In the genomic region with DNA sequence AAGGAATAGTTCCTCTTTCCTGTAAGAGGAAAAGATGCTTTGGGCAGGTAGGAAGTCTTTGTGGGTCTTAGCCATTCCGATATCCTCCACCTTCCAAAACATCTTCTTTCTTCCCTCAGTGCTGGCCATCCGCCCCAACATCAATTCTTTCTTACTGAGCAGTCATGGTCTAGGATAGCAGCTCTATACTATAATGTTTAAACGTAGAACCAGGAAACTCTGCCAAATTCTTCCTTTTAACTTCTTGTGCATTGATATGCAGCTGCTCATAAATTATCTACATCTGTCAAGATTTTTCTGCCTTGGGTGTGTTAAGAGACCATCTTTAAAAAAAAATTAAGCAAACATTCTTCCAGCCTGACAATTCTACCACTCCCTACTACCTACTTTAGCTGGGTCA, we compare ENCODE assay signal across 32 mouse cellular contexts. TPM values are rescaled to one million over a fixed set of nuclear protein-coding genes. Genes with fewer than 3 reads are reported as not detected.
"Had no signal": no experiment of that assay in that cellular context is flagged by ENCODE, and none has a peak within 500 bp of the region (broad histone marks: within the 10 kb centered on the region; RNA-seq: fewer than 3 reads in every experiment).

No protein-coding gene starts in this region.

- H3K4me2 ChIP-seq: heart, embryonic 12.5 days; hindbrain, embryonic 12.5 days; hindbrain, embryonic 14.5 days; intestine, embryonic 15.5 days; kidney, embryonic 15.5 days; limb, embryonic 12.5 days; limb, embryonic 15.5 days; liver, embryonic 12.5 days had no signal

- H3K9ac ChIP-seq: heart, embryonic 12.5 days; hindbrain, embryonic 12.5 days; hindbrain, embryonic 14.5 days; intestine, embryonic 15.5 days; kidney, embryonic 15.5 days; limb, embryonic 12.5 days; limb, embryonic 15.5 days; liver, embryonic 12.5 days; liver, embryonic 14.5 days had no signal

- ATAC-seq: hindbrain, embryonic 16.5 days; inflammation-experienced regulatory T-cells, adult 6 months; intestine, embryonic 15.5 days; liver, embryonic 12.5 days had no signal

- H3K27me3 ChIP-seq: heart, embryonic 12.5 days; hindbrain, embryonic 12.5 days; intestine, embryonic 15.5 days; kidney, embryonic 15.5 days; limb, embryonic 12.5 days; limb, embryonic 15.5 days; liver, embryonic 12.5 days had no signal

- H3K27ac ChIP-seq: gastrocnemius, adult 2 months; heart, embryonic 10.5 days; hindbrain, embryonic 10.5 days; hindbrain, embryonic 12.5 days; hindbrain, embryonic 14.5 days; intestine, embryonic 15.5 days; kidney, embryonic 15.5 days; kidney, postnatal 0 days; limb, embryonic 12.5 days; limb, embryonic 15.5 days; liver, embryonic 12.5 days; liver, embryonic 14.5 days had no signal

- DNase-seq: gastrocnemius, adult 2 months; gastrocnemius, postnatal 10 days; gastrocnemius, postnatal 25 days; heart, adult 18-20 months; heart, postnatal 10 days; heart, postnatal 4 days; kidney, adult 11 months; kidney, adult 2 months; kidney, adult 9 months; kidney, postnatal 14 days; kidney, postnatal 36 days; layer of hippocampus, adult 9-11 months; layer of hippocampus, postnatal 36 days; left cerebral cortex, postnatal 4 days had no signal

- H3K4me1 ChIP-seq: heart, embryonic 10.5 days; heart, embryonic 12.5 days; hindbrain, embryonic 10.5 days; hindbrain, embryonic 12.5 days; intestine, embryonic 15.5 days; kidney, embryonic 15.5 days; limb, embryonic 12.5 days; limb, embryonic 15.5 days; liver, embryonic 12.5 days had no signal

- H3K4me3 ChIP-seq: gastrocnemius, adult 2 months; heart, embryonic 10.5 days; heart, embryonic 12.5 days; hindbrain, embryonic 10.5 days; hindbrain, embryonic 12.5 days; intestine, embryonic 15.5 days; kidney, embryonic 15.5 days; limb, embryonic 12.5 days; limb, embryonic 15.5 days; liver, embryonic 12.5 days had no signal

- H3K9me3 ChIP-seq: heart, embryonic 10.5 days; heart, embryonic 12.5 days; hindbrain, embryonic 10.5 days; hindbrain, embryonic 12.5 days; intestine, embryonic 15.5 days; kidney, embryonic 15.5 days; limb, embryonic 12.5 days; limb, embryonic 15.5 days; liver, embryonic 12.5 days had no signal

- H3K36me3 ChIP-seq: heart, embryonic 10.5 days; heart, embryonic 12.5 days; hindbrain, embryonic 10.5 days; hindbrain, embryonic 12.5 days; intestine, embryonic 15.5 days; kidney, embryonic 15.5 days; limb, embryonic 12.5 days; limb, embryonic 15.5 days; liver, embryonic 12.5 days had no signal

RNA-seq across cellular contexts. Expression of a gene that starts 47.5 kb away (rescaled TPM):
- total RNA-seq: gastrocnemius, adult 2 months; granulocyte monocyte progenitor cell, adult 5-6 weeks; heart, adult 18-20 months; heart, postnatal 25 days; heart, postnatal 4 days; liver, adult 2 months had no signal
- polyA plus RNA-seq: inflammation-experienced regulatory T-cells, adult 6 months; large intestine, adult 2 months; liver, adult 2 months; liver, embryonic 12.5 days; liver, embryonic 14.5 days had no signal
